Mouse (Mus musculus) kidney, embryonic 14.5 days (tissue): ENCODE results near the gene Krt84. TPM values are rescaled to one million over a fixed set of nuclear protein-coding genes. Genes with fewer than 3 reads are reported as not detected.
A peak's percentile ranks its signal among the peaks of the same experiment; 100 is the strongest.

Source experiments
- ATAC-seq: fragments of 200-750 bp; cut with Nextera tagmentation; 2 replicates; pipeline ENCODE4 v1.8.0; 2017; ENCODE audit warnings: moderate number of reproducible peaks, mild to moderate bottlenecking, moderate TSS enrichment, moderate library complexity; ENCODE audit not compliant: low FRiP score, low TSS enrichment
- H3K27ac ChIP-seq: fragments of 300-500 bp; sonication (generic); 2 replicates; pipeline ENCODE4 v1.5.1; 2014; ENCODE audit warnings: low read depth, mild to moderate bottlenecking, low read length, moderate library complexity, mixed read lengths
- H3K27me3 ChIP-seq: fragments of 300-500 bp; sonication (generic); 2 replicates; pipeline ENCODE4 v1.6.1; 2014; ENCODE audit warnings: mild to moderate bottlenecking, low read length; ENCODE audit not compliant: control insufficient read depth, insufficient read depth
- H3K36me3 ChIP-seq: fragments of 300-500 bp; sonication (generic); 2 replicates; pipeline ENCODE4 v1.6.1; 2014; ENCODE audit warnings: low read length, mixed read lengths; ENCODE audit not compliant: control insufficient read depth, insufficient read depth
- H3K4me1 ChIP-seq: fragments of 300-500 bp; sonication (generic); 2 replicates; pipeline ENCODE4 v1.6.1; 2014; ENCODE audit warnings: low read length, mixed read lengths; ENCODE audit not compliant: control insufficient read depth, insufficient read depth
- H3K4me2 ChIP-seq: fragments of 300-500 bp; sonication (generic); replicated peaks from 2 replicates; pipeline ENCODE4 v1.6.1; 2014; ENCODE audit warnings: low read depth, mild to moderate bottlenecking, low read length
- H3K4me3 ChIP-seq: fragments of 300-500 bp; sonication (generic); 2 replicates; pipeline ENCODE4 v1.5.1; 2014; ENCODE audit warnings: mild to moderate bottlenecking, low read length
- H3K9ac ChIP-seq: fragments of 300-500 bp; sonication (generic); 2 replicates; pipeline ENCODE4 v1.6.1; 2014; ENCODE audit warnings: low read depth, mild to moderate bottlenecking, low read length, moderate library complexity
- H3K9me3 ChIP-seq: fragments of 300-500 bp; sonication (generic); 2 replicates; pipeline ENCODE4 v1.6.1; 2016; ENCODE audit warnings: low read length; ENCODE audit not compliant: control insufficient read depth
- WGBS: fragments of 180-500 bp; shearing (Covaris S2); extraction: QIAGEN DNeasy Blood & Tissue Kit; methylation state at CpG from one replicate; pipeline ENCODE4 v1.1.7; 2014; 5-methylcytosine and 5-hydroxymethylcytosine counted together
- polyA plus RNA-seq: library from polyadenylated mRNA; unstranded; fragments of >200 nt; fragmentation: Nextera tagmentation; extraction: Ambion mirVana; gene quantifications from 2 replicates; pipeline ENCODE4 v1.2.1, GENCODE M21; 2014

The Krt84 gene
- polyA plus RNA-seq, 1 experiment from 2014 or later, result not detected

- no peak within 1 kb of the TSS for H3K27ac ChIP-seq
- no peak within 1 kb of the TSS for H3K4me2 ChIP-seq
- H3K9me3 ChIP-seq, result no peaks in the 10 kb centered on the region
- ATAC-seq, result no peak
- no peak within 1 kb of the TSS for H3K4me3 ChIP-seq
- H3K27me3 ChIP-seq, result peaks cover 9% of the 10 kb centered on the region
- no peaks in the 10 kb centered on the region for H3K36me3 ChIP-seq
- H3K4me1 ChIP-seq, result no peaks in the 10 kb centered on the region
- H3K9ac ChIP-seq, result no peak within 1 kb of the TSS
- 42% methylated on average over 7 of the region's 7 CpGs for WGBS
These were observed 17.9 kb upstream of the Krt84 start, which contains the start of gene Krt82 for GRCm38 (mm10) chr15:101550567-101550966. TSS of gene Krt82 (minus strand) at chr15:101550667.

GRCm38 (mm10) chr15:101544478-101544877 lies 11.9 kb upstream of the Krt84 start:
- no peak overlapping the region for H3K9ac ChIP-seq
- H3K4me1 ChIP-seq, result peaks cover 3% of the 10 kb centered on the region; the same call in 1 of the 2 replicates
- no peak overlapping the region for H3K4me2 ChIP-seq
- no peaks in the 10 kb centered on the region for H3K27me3 ChIP-seq
- ATAC-seq, result no peak
- H3K9me3 ChIP-seq, result no peaks in the 10 kb centered on the region
- H3K27ac ChIP-seq, result no peak overlapping the region
- H3K4me3 ChIP-seq, result no peak overlapping the region
- no peaks in the 10 kb centered on the region for H3K36me3 ChIP-seq
- 62% methylated on average over 3 of the region's 3 CpGs for WGBS

DNA sequence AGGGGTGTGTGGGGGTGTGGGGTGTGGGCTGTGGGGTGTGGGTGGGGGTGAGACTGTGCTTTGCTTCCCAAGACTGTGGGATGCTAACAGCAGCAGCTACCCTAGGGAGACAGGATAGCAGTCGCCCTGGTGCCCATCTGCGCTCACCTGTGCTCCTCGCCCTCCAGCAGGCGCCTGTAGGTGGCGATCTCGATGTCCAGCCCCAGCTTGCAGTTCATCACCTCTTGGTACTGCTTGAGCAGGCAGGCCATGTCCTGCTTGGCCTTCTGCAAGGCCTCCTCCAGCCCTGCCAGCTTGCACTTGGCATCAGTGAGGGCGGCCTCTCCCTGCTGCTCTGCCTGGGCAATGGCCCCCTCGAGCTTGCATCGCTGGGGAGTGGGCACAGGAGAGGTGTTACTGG lies 9.9 kb upstream of the Krt84 start:
- H3K27ac ChIP-seq, result no peak overlapping the region
- H3K4me1 ChIP-seq, result peaks cover 8% of the 10 kb centered on the region; the same call in 1 of the 2 replicates
- 65% methylated on average over 9 of the region's 9 CpGs for WGBS
- H3K27me3 ChIP-seq, result no peaks in the 10 kb centered on the region
- no peak overlapping the region for H3K4me3 ChIP-seq
- H3K4me2 ChIP-seq, result no peak overlapping the region
- no peak overlapping the region for H3K9ac ChIP-seq
- no peaks in the 10 kb centered on the region for H3K36me3 ChIP-seq
- no peak for ATAC-seq
- no peaks in the 10 kb centered on the region for H3K9me3 ChIP-seq

DNA sequence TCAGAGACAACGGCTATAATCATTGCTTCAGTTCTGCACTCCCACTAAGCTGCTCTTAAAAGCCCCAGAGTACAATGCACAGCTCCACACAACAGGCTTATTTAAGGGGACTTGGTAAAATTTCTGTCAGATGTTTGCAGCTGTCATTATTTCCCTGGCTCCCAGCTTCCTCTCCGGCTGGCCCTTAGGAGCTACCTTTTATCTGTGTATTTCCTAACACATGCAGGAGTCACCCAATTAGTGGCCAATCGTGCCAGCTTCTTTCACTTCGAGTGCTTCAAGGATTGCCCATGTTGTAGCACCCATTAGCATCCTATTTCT lies 5.9 kb upstream of the Krt84 start:
- Histone ChIP-seq H3K9ac (no peak overlapping the region), H3K27ac (no peak overlapping the region), H3K4me3 (no peak overlapping the region), H3K27me3 (no peaks in the 10 kb centered on the region), H3K4me1 (peaks cover 16% of the 10 kb centered on the region), H3K9me3 (no peaks in the 10 kb centered on the region), H3K36me3 (no peaks in the 10 kb centered on the region), H3K4me2 (no peak overlapping the region)
- ATAC-seq, result no peak
- 37% methylated on average over 4 of the region's 4 CpGs for WGBS

DNA sequence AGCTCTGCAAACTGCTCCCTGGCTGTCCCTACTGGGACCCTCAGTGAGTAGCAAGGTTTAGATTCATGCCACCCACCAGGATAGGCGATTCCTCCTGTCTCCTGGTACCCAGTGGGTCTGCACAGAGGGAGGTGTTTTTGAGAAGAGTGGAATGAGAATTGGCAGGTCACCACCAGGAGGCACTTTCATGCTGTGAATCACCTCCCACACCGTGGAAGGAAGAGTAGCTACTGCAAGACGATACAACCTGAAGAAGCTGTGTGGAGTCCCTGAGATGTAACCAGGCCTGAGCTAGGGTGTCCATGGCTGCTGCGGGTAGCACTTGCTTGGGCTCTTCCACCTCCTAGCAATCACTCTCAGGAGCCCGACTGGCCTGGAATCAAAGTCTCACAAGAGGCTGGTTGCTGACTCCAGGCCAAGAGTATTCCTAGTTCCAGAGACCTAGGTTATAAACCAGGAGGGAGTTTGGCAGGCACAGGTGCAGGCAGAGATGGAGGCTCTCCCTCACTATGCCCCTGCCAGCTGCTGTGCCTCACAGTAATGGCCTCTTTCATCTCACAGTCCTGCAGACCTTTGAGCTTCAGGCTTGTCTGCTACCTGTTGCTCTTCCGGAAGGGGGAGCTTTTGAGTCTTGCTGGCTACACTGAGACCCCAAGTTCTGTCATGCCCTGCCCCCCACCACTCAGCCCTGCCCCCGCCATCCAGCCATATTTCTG lies 5.4 kb upstream of the Krt84 start:
- H3K27me3 ChIP-seq, result no peaks in the 10 kb centered on the region
- 34% methylated on average over 7 of the region's 7 CpGs for WGBS
- ATAC-seq, result no peak; the same call in 1 of the 2 replicates

GRCm38 (mm10) chr15:101536054-101536850 lies 3.6 kb upstream of the Krt84 start:
- Histone ChIP-seq H3K4me1 (peaks cover 13% of the 10 kb centered on the region), H3K4me3 (no peak overlapping the region), H3K9ac (no peak overlapping the region), H3K27me3 (no peaks in the 10 kb centered on the region), H3K36me3 (no peaks in the 10 kb centered on the region), H3K9me3 (no peaks in the 10 kb centered on the region), H3K27ac (no peak overlapping the region), H3K4me2 (no peak overlapping the region)
- peak; percentile 58; the same call in 1 of the 2 replicates for ATAC-seq
- 38% methylated on average over 9 of the region's 9 CpGs for WGBS

More for the DNA sequence above, 5.4 kb upstream of the Krt84 start:
- Histone ChIP-seq H3K9me3 (no peaks in the 10 kb centered on the region), H3K4me1 (peaks cover 16% of the 10 kb centered on the region), H3K4me3 (no peak overlapping the region), H3K4me2 (no peak overlapping the region), H3K9ac (no peak overlapping the region), H3K27ac (no peak overlapping the region), H3K36me3 (no peaks in the 10 kb centered on the region)

GRCm38 (mm10) chr15:101522556-101523232 lies 9.9 kb downstream of the Krt84 start:
- no peak for ATAC-seq
- Histone ChIP-seq H3K36me3 (no peaks in the 10 kb centered on the region), H3K27ac (no peak overlapping the region), H3K27me3 (peaks cover 13% of the 10 kb centered on the region; the same call in 1 of the 2 replicates), H3K4me2 (no peak overlapping the region), H3K9me3 (no peaks in the 10 kb centered on the region), H3K4me3 (no peak overlapping the region), H3K9ac (no peak overlapping the region), H3K4me1 (no peaks in the 10 kb centered on the region)
- WGBS, result 57% methylated on average over 4 of the region's 4 CpGs

- no peaks in the 10 kb centered on the region for H3K4me1 ChIP-seq
- H3K36me3 ChIP-seq, result no peaks in the 10 kb centered on the region
- ATAC-seq, result no peak
- 13% methylated on average over 2 of the region's 2 CpGs for WGBS
- H3K9ac ChIP-seq, result no peak overlapping the region
- no peak overlapping the region for H3K4me3 ChIP-seq
- no peak overlapping the region for H3K27ac ChIP-seq
- H3K27me3 ChIP-seq, result peaks cover 9% of the 10 kb centered on the region; the same call in 1 of the 2 replicates
- H3K9me3 ChIP-seq, result no peaks in the 10 kb centered on the region
- no peak overlapping the region for H3K4me2 ChIP-seq
These were observed 12.8 kb downstream of the Krt84 start for GRCm38 (mm10) chr15:101519792-101520191.
